Mouse (Mus musculus): ENCODE measurements around the gene Pigl. TPM values are rescaled to one million over a fixed set of nuclear protein-coding genes. Genes with fewer than 3 reads are reported as not detected.

Gene Pigl
- polyA plus RNA-seq, 1 experiment = 3.7 TPM

DNA sequence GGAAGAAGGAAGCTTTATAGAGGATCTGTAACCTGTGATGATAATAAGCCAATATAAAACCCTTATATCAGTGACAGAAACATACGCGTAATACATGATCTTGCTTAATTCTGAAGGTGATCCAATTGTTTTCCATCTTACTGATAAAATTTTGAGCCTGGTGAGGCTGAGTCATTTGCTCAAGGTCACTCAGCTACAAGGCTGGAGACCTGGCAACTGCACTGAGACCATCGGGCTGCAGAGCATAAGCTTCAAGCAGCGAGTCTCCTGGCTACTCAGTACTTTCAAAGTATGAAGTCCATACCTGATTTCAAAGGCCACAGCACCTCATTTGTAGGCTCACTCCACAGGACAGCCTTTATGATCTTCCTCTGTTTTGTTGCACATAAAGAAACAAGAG is 17.9 kb downstream of the Pigl start:
- no peak overlapping the region for H3K4me3 ChIP-seq
- no peak overlapping the region for H3ac ChIP-seq (ENCODE audit: control insufficient read depth, insufficient read length)
- TF ChIP-seq TCF12 (IDR thresholded peaks at IDR 0.05; ENCODE audit: insufficient read depth, poor library complexity, severe bottlenecking) = no peak
- no peak overlapping the region for H3K4me2 ChIP-seq (ENCODE audit: low read depth)
- no peaks in the 10 kb centered on the region for H3K79me2 ChIP-seq (ENCODE audit: control insufficient read depth, insufficient read depth)
- no peaks in the 10 kb centered on the region for H3K27me3 ChIP-seq (ENCODE audit: control insufficient read depth, insufficient read depth, insufficient read length)
- no peaks in the 10 kb centered on the region for H3K36me3 ChIP-seq (ENCODE audit: control insufficient read depth, insufficient read depth)

GRCm38 (mm10) chr11:62478931-62479330 is 20.7 kb downstream of the Pigl start:
- Histone ChIP-seq H3K4me3 (no peak overlapping the region), H3K27me3 (ENCODE audit: control insufficient read depth, insufficient read depth, insufficient read length) (no peaks in the 10 kb centered on the region), H3ac (ENCODE audit: control insufficient read depth, insufficient read length) (no peak overlapping the region), H3K4me2 (ENCODE audit: low read depth) (no peak overlapping the region), H3K79me2 (ENCODE audit: control insufficient read depth, insufficient read depth) (no peaks in the 10 kb centered on the region), H3K36me3 (ENCODE audit: control insufficient read depth, insufficient read depth) (no peaks in the 10 kb centered on the region)
- TF ChIP-seq SRF (IDR thresholded peaks at IDR 0.05; ENCODE audit: control insufficient read depth, insufficient read length, low read depth) (no peak), MYOD1 (IDR thresholded peaks at IDR 0.05; ENCODE audit: control insufficient read depth in 1 of 3, insufficient read length in 2 of 3, low read depth in 2 of 3) (no peak), POLR2A (IDR thresholded peaks at IDR 0.05; ENCODE audit: insufficient read length, low read depth) (no peak), MAX (IDR thresholded peaks at IDR 0.05; ENCODE audit: low read depth) (no peak), MYOG (IDR thresholded peaks at IDR 0.05; ENCODE audit: control insufficient read depth in 1 of 3, insufficient read depth in 1 of 3, insufficient read length in 2 of 3, low read depth in 2 of 3) (no peak), E2F4 (IDR thresholded peaks at IDR 0.05; ENCODE audit: insufficient read depth) (no peak)

- H3K27me3 ChIP-seq (ENCODE audit: control insufficient read depth, insufficient read depth, insufficient read length) = no peaks in the 10 kb centered on the region
- H3ac ChIP-seq (ENCODE audit: control insufficient read depth, insufficient read length) = no peak overlapping the region
- no peak overlapping the region for H3K4me2 ChIP-seq (ENCODE audit: low read depth)
- H3K4me3 ChIP-seq = no peak overlapping the region
- H3K36me3 ChIP-seq (ENCODE audit: control insufficient read depth, insufficient read depth) = no peaks in the 10 kb centered on the region
- TF ChIP-seq REST (IDR thresholded peaks at IDR 0.05; ENCODE audit: insufficient read depth, insufficient read length) (no peak), MYOD1 (IDR thresholded peaks at IDR 0.05; ENCODE audit: control insufficient read depth in 1 of 3, insufficient read length in 2 of 3, low read depth in 2 of 3) (no peak), USF1 (IDR thresholded peaks at IDR 0.05; ENCODE audit: low read depth) (no peak), TCF12 (IDR thresholded peaks at IDR 0.05; ENCODE audit: insufficient read depth, poor library complexity, severe bottlenecking) (no peak), MYOG (IDR thresholded peaks at IDR 0.05; ENCODE audit: control insufficient read depth in 1 of 3, insufficient read depth in 1 of 3, insufficient read length in 2 of 3, low read depth in 2 of 3) (no peak), POLR2A (IDR thresholded peaks at IDR 0.05; ENCODE audit: insufficient read length, low read depth) (no peak), TCF3 (IDR thresholded peaks at IDR 0.05; ENCODE audit: insufficient read length, low read depth) (no peak), POLR2AphosphoS2 (IDR thresholded peaks at IDR 0.05; ENCODE audit: insufficient read length, low read depth) (no peak), CEBPB (IDR thresholded peaks at IDR 0.05; ENCODE audit: insufficient read depth, poor library complexity, severe bottlenecking) (no peak), SRF (IDR thresholded peaks at IDR 0.05; ENCODE audit: control insufficient read depth, insufficient read length, low read depth) (no peak)
- H3K79me2 ChIP-seq (ENCODE audit: control insufficient read depth, insufficient read depth) = no peaks in the 10 kb centered on the region
Observed at GRCm38 (mm10) chr11:62479581-62479980, 21.3 kb downstream of the Pigl start.

- H3K4me2 ChIP-seq (ENCODE audit: low read depth) = no peak overlapping the region
- TF ChIP-seq MAX (IDR thresholded peaks at IDR 0.05; ENCODE audit: low read depth) (no peak), USF1 (IDR thresholded peaks at IDR 0.05; ENCODE audit: low read depth) (no peak), MYOG (IDR thresholded peaks at IDR 0.05; ENCODE audit: control insufficient read depth in 1 of 3, insufficient read depth in 1 of 3, insufficient read length in 2 of 3, low read depth in 2 of 3) (no peak), TCF12 (IDR thresholded peaks at IDR 0.05; ENCODE audit: insufficient read depth, poor library complexity, severe bottlenecking) (no peak), E2F4 (IDR thresholded peaks at IDR 0.05; ENCODE audit: insufficient read depth) (no peak), TCF3 (IDR thresholded peaks at IDR 0.05; ENCODE audit: insufficient read length, low read depth) (no peak), CEBPB (IDR thresholded peaks at IDR 0.05; ENCODE audit: insufficient read depth, poor library complexity, severe bottlenecking) (no peak), POLR2AphosphoS2 (IDR thresholded peaks at IDR 0.05; ENCODE audit: insufficient read length, low read depth) (no peak), POLR2A (IDR thresholded peaks at IDR 0.05; ENCODE audit: insufficient read length, low read depth) (no peak), SRF (IDR thresholded peaks at IDR 0.05; ENCODE audit: control insufficient read depth, insufficient read length, low read depth) (no peak), MYOD1 (IDR thresholded peaks at IDR 0.05; ENCODE audit: control insufficient read depth in 1 of 3, insufficient read length in 2 of 3, low read depth in 2 of 3) (no peak)
- H3K36me3 ChIP-seq (ENCODE audit: control insufficient read depth, insufficient read depth) = no peaks in the 10 kb centered on the region
Observed at GRCm38 (mm10) chr11:62486949-62487348, 28.7 kb downstream of the Pigl start.

DNA sequence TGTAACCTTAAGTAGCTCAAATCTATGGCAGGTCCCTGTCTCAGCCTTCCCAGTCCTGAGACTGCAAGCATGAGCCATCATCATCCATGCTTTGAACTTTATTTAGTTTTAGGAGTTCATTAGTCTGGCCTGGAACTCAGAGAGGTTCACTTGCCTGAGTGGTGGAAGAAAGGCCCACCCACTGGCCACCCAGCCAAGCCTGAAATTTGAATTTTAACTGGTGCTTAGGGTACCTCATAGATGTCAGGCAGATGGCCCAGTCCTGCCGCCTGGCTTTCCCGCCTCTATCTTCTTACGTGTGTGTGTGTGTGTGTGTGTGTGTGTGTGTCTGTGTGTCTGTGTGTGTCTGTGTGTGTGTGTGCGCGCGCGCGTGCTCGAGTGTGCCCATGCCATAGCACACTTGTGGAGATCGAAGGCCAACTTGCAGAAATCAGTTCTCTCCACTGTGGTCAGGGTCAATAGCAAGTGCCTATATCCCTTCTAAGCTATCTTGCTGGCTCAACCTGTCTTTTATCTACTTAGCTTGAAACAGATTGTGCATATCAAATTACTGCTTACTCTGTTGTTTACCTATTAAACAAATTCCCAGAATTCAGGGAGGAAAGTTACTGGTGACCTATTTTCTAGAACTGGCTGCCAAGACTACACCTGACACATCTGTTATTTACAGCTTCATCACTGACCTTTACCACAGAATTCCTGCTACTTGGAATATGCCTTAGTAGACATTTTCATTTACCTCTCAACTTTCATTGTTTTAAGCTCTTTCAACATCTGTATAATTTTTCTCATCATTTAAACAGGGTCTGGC is 29.5 kb downstream of the Pigl start:
- no peak overlapping the region for H3K4me2 ChIP-seq (ENCODE audit: low read depth)
- no peak for TF ChIP-seq MYOD1 (IDR thresholded peaks at IDR 0.05; ENCODE audit: control insufficient read depth in 1 of 3, insufficient read length in 2 of 3, low read depth in 2 of 3)
- no peak for TF ChIP-seq E2F4 (IDR thresholded peaks at IDR 0.05; ENCODE audit: insufficient read depth)
- TF ChIP-seq CEBPB (IDR thresholded peaks at IDR 0.05; ENCODE audit: insufficient read depth, poor library complexity, severe bottlenecking) = no peak
- no peak for TF ChIP-seq MYOG (IDR thresholded peaks at IDR 0.05; ENCODE audit: control insufficient read depth in 1 of 3, insufficient read depth in 1 of 3, insufficient read length in 2 of 3, low read depth in 2 of 3)
- no peak for TF ChIP-seq TCF3 (IDR thresholded peaks at IDR 0.05; ENCODE audit: insufficient read length, low read depth)
- no peak for TF ChIP-seq SRF (IDR thresholded peaks at IDR 0.05; ENCODE audit: control insufficient read depth, insufficient read length, low read depth)
- TF ChIP-seq TCF12 (IDR thresholded peaks at IDR 0.05; ENCODE audit: insufficient read depth, poor library complexity, severe bottlenecking) = no peak
- no peak for TF ChIP-seq MAX (IDR thresholded peaks at IDR 0.05; ENCODE audit: low read depth)
- TF ChIP-seq POLR2A (IDR thresholded peaks at IDR 0.05; ENCODE audit: insufficient read length, low read depth) = no peak
- no peak for TF ChIP-seq USF1 (IDR thresholded peaks at IDR 0.05; ENCODE audit: low read depth)
- TF ChIP-seq REST (IDR thresholded peaks at IDR 0.05; ENCODE audit: insufficient read depth, insufficient read length) = no peak

More at GRCm38 (mm10) chr11:62486949-62487348, 28.7 kb downstream of the Pigl start:
- H3K4me3 ChIP-seq = no peak overlapping the region
- no peak overlapping the region for H3ac ChIP-seq (ENCODE audit: control insufficient read depth, insufficient read length)
- no peaks in the 10 kb centered on the region for H3K27me3 ChIP-seq (ENCODE audit: control insufficient read depth, insufficient read depth, insufficient read length)
- H3K79me2 ChIP-seq (ENCODE audit: control insufficient read depth, insufficient read depth) = no peaks in the 10 kb centered on the region

More for the DNA sequence above, 29.5 kb downstream of the Pigl start:
- Histone ChIP-seq H3K27me3 (ENCODE audit: control insufficient read depth, insufficient read depth, insufficient read length) (no peaks in the 10 kb centered on the region), H3ac (ENCODE audit: control insufficient read depth, insufficient read length) (no peak overlapping the region), H3K4me3 (no peak overlapping the region), H3K79me2 (ENCODE audit: control insufficient read depth, insufficient read depth) (no peaks in the 10 kb centered on the region), H3K36me3 (ENCODE audit: control insufficient read depth, insufficient read depth) (no peaks in the 10 kb centered on the region)

Measured in myocyte (in vitro differentiated cells).